Mouse (Mus musculus): ENCODE data around the gene Cd5.

GRCm38 (mm10) chr19:10732741-10733140 is 6.1 kb downstream of the Cd5 start:
- TF ChIP-seq CTCF (IDR thresholded peaks at IDR 0.05; ENCODE audit: low read depth, low read length), result no peak
- no peak for TF ChIP-seq POLR2AphosphoS5 (IDR thresholded peaks at IDR 0.05; ENCODE audit: insufficient replicate concordance, low read depth, low read length)

Measured in G1E (cell line).